Mouse (Mus musculus) neutrophil, adult 5-6 weeks (primary cell): ENCODE measurements around the gene Uba2. TPM values are rescaled to one million over a fixed set of nuclear protein-coding genes. Genes with fewer than 3 reads are reported as not detected.
A peak's percentile ranks its signal among the peaks of the same experiment; 100 is the strongest.
"Not testable (repeated sequence)": the region's sequence is repeated elsewhere in the genome, so short reads cannot be mapped to it uniquely, and the experiment has no call there.

ENCODE experiments used
- ATAC-seq: fragments of 151-379, 151-347 bp; 2 replicates; pipeline ENCODE4 v1.8.0; 2017; ENCODE audit warnings: mild to moderate bottlenecking, moderate TSS enrichment; ENCODE audit not compliant: insufficient number of reproducible peaks, poor library complexity, low FRiP score, severe bottlenecking; ENCODE audit errors: extremely low read depth
- total RNA-seq: library from RNA; stranded (forward); fragments of 200-1000 nt; gene quantifications from 2 replicates; pipeline ENCODE4 v1.2.3, GENCODE M21; 2017

Uba2 gene
- 98.2 and 102 TPM in 2 replicates for total RNA-seq

GRCm38 (mm10) chr7:34169454-34169853 is at the start of gene Uba2:
Uba2 (minus strand) TSS chr7:34169599.
- ATAC-seq: no peak

- ATAC-seq: no peak
Observed at GRCm38 (mm10) chr7:34218496-34218895, 49.1 kb upstream of the Uba2 start.

- no peak for ATAC-seq
Observed at GRCm38 (mm10) chr7:34216474-34216873, 47.1 kb upstream of the Uba2 start.

- ATAC-seq: no peak
Observed at GRCm38 (mm10) chr7:34215481-34215880, 46.1 kb upstream of the Uba2 start.

- peak; percentile 70 for ATAC-seq
Observed at GRCm38 (mm10) chr7:34214644-34215043, 45.2 kb upstream of the Uba2 start.

- no peak for ATAC-seq
Observed at GRCm38 (mm10) chr7:34213281-34213680, 43.9 kb upstream of the Uba2 start.

- no peak for ATAC-seq
Observed at GRCm38 (mm10) chr7:34208027-34208745, 38.8 kb upstream of the Uba2 start.

GRCm38 (mm10) chr7:34206331-34206730 is 36.9 kb upstream of the Uba2 start:
- ATAC-seq: no peak

- not testable (repeated sequence) for ATAC-seq
Observed at GRCm38 (mm10) chr7:34202147-34202546, 32.7 kb upstream of the Uba2 start.

- ATAC-seq: no peak
Observed at GRCm38 (mm10) chr7:34200829-34201228, 31.4 kb upstream of the Uba2 start.

- peak; percentile 63 for ATAC-seq
Observed at GRCm38 (mm10) chr7:34198346-34198745, 28.9 kb upstream of the Uba2 start.

- ATAC-seq: peak; percentile 74
Observed at GRCm38 (mm10) chr7:34196132-34197128, 27.0 kb upstream of the Uba2 start, which contains the start of gene Pdcd2l. Pdcd2l (minus strand) TSS chr7:34196661.

GRCm38 (mm10) chr7:34195632-34196031 is 26.2 kb upstream of the Uba2 start:
- peak; percentile 11; the same call in 1 of the 2 replicates for ATAC-seq

- ATAC-seq: peak; percentile 47; the same call in 1 of the 2 replicates
Observed at GRCm38 (mm10) chr7:34192825-34193224, 23.4 kb upstream of the Uba2 start.

- peak; percentile 91 for ATAC-seq
Observed at GRCm38 (mm10) chr7:34189376-34189989, 20.1 kb upstream of the Uba2 start.

GRCm38 (mm10) chr7:34183794-34184193 is 14.4 kb upstream of the Uba2 start:
- no peak for ATAC-seq

GRCm38 (mm10) chr7:34183356-34183755 is 14.0 kb upstream of the Uba2 start:
- ATAC-seq: no peak

GRCm38 (mm10) chr7:34176241-34176640 is 6.8 kb upstream of the Uba2 start:
- not testable (repeated sequence) for ATAC-seq

GRCm38 (mm10) chr7:34172251-34172650 is 2.9 kb upstream of the Uba2 start:
- no peak for ATAC-seq
